Mouse (Mus musculus) heart, postnatal 0 days (tissue): ENCODE data around the gene Zfp108. TPM values are rescaled to one million over a fixed set of nuclear protein-coding genes. Genes with fewer than 3 reads are reported as not detected.

Experiments used
- ATAC-seq: fragments of 200-750 bp; cut with Nextera tagmentation; 2 replicates; pipeline ENCODE4 v1.8.0; 2017; ENCODE audit warnings: low read depth, moderate number of reproducible peaks, moderate library complexity; ENCODE audit not compliant: insufficient read depth
- DNase-seq: peaks from one replicate; pipeline ENCODE4 v3.0.0-alpha.2; 2016; ENCODE audit warnings: low spot score
- H3K27ac ChIP-seq: fragments of 300-500 bp; sonication (generic); 2 replicates; pipeline ENCODE4 v1.5.1; 2014; ENCODE audit warnings: low read depth, mild to moderate bottlenecking
- H3K27me3 ChIP-seq: fragments of 300-500 bp; sonication (generic); 2 replicates; pipeline ENCODE4 v1.6.1; 2014; ENCODE audit warnings: low read length, mixed read lengths; ENCODE audit not compliant: control insufficient read depth, insufficient read depth
- H3K36me3 ChIP-seq: fragments of 300-500 bp; sonication (generic); replicated peaks from 2 replicates; pipeline ENCODE4 v1.6.1; 2014; ENCODE audit warnings: low read length, mixed read lengths; ENCODE audit not compliant: control insufficient read depth, insufficient read depth
- H3K4me1 ChIP-seq: fragments of 300-500 bp; sonication (generic); 2 replicates; pipeline ENCODE4 v1.6.1; 2014; ENCODE audit warnings: antibody characterized with exemption; ENCODE audit not compliant: control insufficient read depth, insufficient read depth
- H3K4me2 ChIP-seq: fragments of 300-500 bp; sonication (generic); 2 replicates; pipeline ENCODE4 v1.6.1; 2014; ENCODE audit warnings: low read depth, mild to moderate bottlenecking, low read length, moderate library complexity
- H3K4me3 ChIP-seq: fragments of 300-500 bp; sonication (generic); 2 replicates; pipeline ENCODE4 v1.5.1; 2014; ENCODE audit warnings: low read depth, low read length
- H3K9ac ChIP-seq: fragments of 300-500 bp; sonication (generic); replicated peaks from 2 replicates; pipeline ENCODE4 v1.6.1; 2014; ENCODE audit warnings: low read depth, low read length, mixed read lengths
- H3K9me3 ChIP-seq: fragments of 300-500 bp; sonication (generic); replicated peaks from 2 replicates; pipeline ENCODE4 v1.6.1; 2016; ENCODE audit warnings: low read length; ENCODE audit not compliant: control insufficient read depth
- CTCF ChIP-seq: IDR thresholded peaks from 2 replicates; pipeline ENCODE4 v1.5.1; 2016; ENCODE audit warnings: antibody characterized with exemption, control low read depth, low read depth
- EP300 ChIP-seq: IDR thresholded peaks from 2 replicates; pipeline ENCODE4 v1.6.1; 2016; ENCODE audit warnings: antibody characterized with exemption, low read depth
- whole genome bisulfite sequencing: fragments of 180-500 bp; shearing (Covaris S2); extraction: QIAGEN DNeasy Blood & Tissue Kit; methylation state at CpG from one replicate; pipeline ENCODE4 v1.1.7; 2014; 5-methylcytosine and 5-hydroxymethylcytosine counted together
- polyA plus RNA-seq: library from polyadenylated mRNA; unstranded; fragments of >200 nt; fragmentation: Nextera tagmentation; extraction: Ambion mirVana; gene quantifications from 2 replicates; pipeline ENCODE4 v1.2.1, GENCODE M21; 2015
- total RNA-seq: library from RNA; depleted of rRNA; stranded (reverse); fragments of >200 nt; gene quantifications from 2 replicates; pipeline ENCODE4 v1.2.3, GENCODE M21; 2014; ENCODE audit warnings: low replicate concordance; rRNA removed

Zfp108 gene
- total and polyA plus RNA-seq, 2 experiments from 2014 or later, result 1.1 TPM

DNA sequence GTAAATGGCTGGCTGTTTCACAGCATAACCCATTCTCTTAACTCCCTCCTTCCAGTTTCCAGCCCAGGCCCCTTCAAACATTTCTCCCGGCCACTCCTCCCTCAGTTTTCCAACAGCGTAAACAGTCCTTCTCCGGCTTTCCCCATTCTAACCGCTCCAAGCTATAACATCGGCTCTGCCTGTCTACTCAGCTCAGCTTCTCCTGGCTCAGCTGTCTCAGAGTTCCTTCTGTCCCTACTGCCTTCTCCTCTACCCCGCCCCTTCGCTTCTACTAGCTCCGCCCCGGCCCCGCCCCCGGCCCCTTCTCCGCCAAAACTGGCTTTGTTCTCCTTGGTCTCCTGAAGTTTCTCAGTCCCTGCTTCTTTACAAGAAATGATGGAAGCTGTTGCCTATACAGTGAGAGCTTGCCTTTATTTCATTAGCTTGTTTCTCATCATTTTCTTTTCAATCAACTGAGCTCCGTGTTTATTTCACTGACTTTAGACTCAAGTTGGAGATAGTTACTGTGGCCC is 46.2 kb downstream of the Zfp108 start, which contains the start of gene Zfp61:
TSS of gene Zfp61 (minus strand) at position 462 of the 512 bp plus-strand sequence.
- H3K27me3 ChIP-seq, result no peaks in the 10 kb centered on the region
- H3K36me3 ChIP-seq, result peaks cover 11% of the 10 kb centered on the region
- peak; percentile 51 for DNase-seq
- H3K9ac ChIP-seq, result no peak within 1 kb of the TSS
- no peaks in the 10 kb centered on the region for H3K9me3 ChIP-seq
- no peak for TF ChIP-seq EP300
- no peak for TF ChIP-seq CTCF
- peak within 1 kb of the TSS; percentile 86 for H3K4me2 ChIP-seq
- no peak within 1 kb of the TSS for H3K27ac ChIP-seq
- ATAC-seq, result 0 out of 2 replicates have a peak, but pooled peaks have one; percentile 19
- 2% methylated on average over 13 of the region's 13 CpGs for WGBS
- H3K4me3 ChIP-seq, result peak within 1 kb of the TSS; percentile 71
- H3K4me1 ChIP-seq, result peaks cover 4% of the 10 kb centered on the region

Other genes starting within 250 kb of the Zfp108 start
- gene Vmn1r183, start 201.5 kb upstream of the Zfp108 start, total RNA-seq, result not detected in 2 replicates
- gene Vmn1r183, start 201.5 kb upstream of the Zfp108 start, polyA plus RNA-seq, result not detected in 2 replicates
- 10.3 and 19.5 TPM in 2 replicates for gene Zfp180, start 172.9 kb upstream of the Zfp108 start, total RNA-seq
- 6.9 and 7.1 TPM in 2 replicates for gene Zfp180, start 172.9 kb upstream of the Zfp108 start, polyA plus RNA-seq
- 2.2 and 4.3 TPM in 2 replicates for gene Zfp112, start 142.5 kb upstream of the Zfp108 start, total RNA-seq
- 3.8 and 3.9 TPM in 2 replicates for gene Zfp112, start 142.5 kb upstream of the Zfp108 start, polyA plus RNA-seq
- gene Zfp235, start 120.6 kb upstream of the Zfp108 start, total RNA-seq, result 7.7 and 8.6 TPM in 2 replicates
- 4.9 and 5.6 TPM in 2 replicates for gene Zfp235, start 120.6 kb upstream of the Zfp108 start, polyA plus RNA-seq
- gene Zfp114, start 79.7 kb upstream of the Zfp108 start, total RNA-seq, result 0.19 and 1.1 TPM in 2 replicates
- 0.42 and 0.86 TPM in 2 replicates for gene Zfp114, start 79.7 kb upstream of the Zfp108 start, polyA plus RNA-seq
- 2.2 and 3.5 TPM in 2 replicates for gene Zfp111, start 43.4 kb upstream of the Zfp108 start, total RNA-seq
- 2.4 and 2.7 TPM in 2 replicates for gene Zfp111, start 43.4 kb upstream of the Zfp108 start, polyA plus RNA-seq
- 2.7 and 6.6 TPM in 2 replicates for gene Zfp109, start 17.2 kb upstream of the Zfp108 start, total RNA-seq
- 1.1 and 1.2 TPM in 2 replicates for gene Zfp109, start 17.2 kb upstream of the Zfp108 start, polyA plus RNA-seq
- gene Zfp93, start 15.6 kb downstream of the Zfp108 start, total RNA-seq, result 6.8 and 7.8 TPM in 2 replicates
- gene Zfp93, start 15.6 kb downstream of the Zfp108 start, polyA plus RNA-seq, result 4.1 and 5.0 TPM in 2 replicates
- 3.4 and 14.6 TPM in 2 replicates for gene Zfp61, start 46.4 kb downstream of the Zfp108 start, total RNA-seq
- 6.7 and 6.8 TPM in 2 replicates for gene Zfp61, start 46.4 kb downstream of the Zfp108 start, polyA plus RNA-seq
- gene Zfp94, start 61.9 kb downstream of the Zfp108 start, total RNA-seq, result 0.95 and 4.1 TPM in 2 replicates
- 2.8 and 2.9 TPM in 2 replicates for gene Zfp94, start 61.9 kb downstream of the Zfp108 start, polyA plus RNA-seq
- not detected in 2 replicates for gene Tescl, start 79.1 kb downstream of the Zfp108 start, total RNA-seq
- 0.14 TPM in 1 of 2 replicates, not detected in the other for gene Tescl, start 79.1 kb downstream of the Zfp108 start, polyA plus RNA-seq
- gene Lypd5, start 94.4 kb downstream of the Zfp108 start, total RNA-seq, result not detected in 2 replicates
- not detected in 2 replicates for gene Lypd5, start 94.4 kb downstream of the Zfp108 start, polyA plus RNA-seq
- 0.69 and 2.0 TPM in 2 replicates for gene Kcnn4, start 115.5 kb downstream of the Zfp108 start, total RNA-seq
- 0.85 and 0.98 TPM in 2 replicates for gene Kcnn4, start 115.5 kb downstream of the Zfp108 start, polyA plus RNA-seq
- 15.5 and 30.2 TPM in 2 replicates for gene Smg9, start 144.8 kb downstream of the Zfp108 start, total RNA-seq
- 13.1 and 13.5 TPM in 2 replicates for gene Smg9, start 144.8 kb downstream of the Zfp108 start, polyA plus RNA-seq
- gene Irgc1, start 197.5 kb downstream of the Zfp108 start, total RNA-seq, result not detected in 2 replicates
- not detected in 2 replicates for gene Irgc1, start 197.5 kb downstream of the Zfp108 start, polyA plus RNA-seq
- gene Plaur, start 207.7 kb downstream of the Zfp108 start, total RNA-seq, result 13.1 and 16.0 TPM in 2 replicates
- gene Plaur, start 207.7 kb downstream of the Zfp108 start, polyA plus RNA-seq, result 6.1 and 6.5 TPM in 2 replicates
- gene Cadm4, start 227.2 kb downstream of the Zfp108 start, total RNA-seq, result 14.3 and 30.5 TPM in 2 replicates
- gene Cadm4, start 227.2 kb downstream of the Zfp108 start, polyA plus RNA-seq, result 4.1 and 4.2 TPM in 2 replicates